Mouse (Mus musculus) liver, adult (tissue): ENCODE results near the gene Tmem63b.

Source experiments
- GATA4 ChIP-seq: IDR thresholded peaks from 2 replicates; pipeline ENCODE4 v1.6.1; 2014; ENCODE audit warnings: mild to moderate bottlenecking, low read length; ENCODE audit not compliant: insufficient replicate concordance

The Tmem63b gene

DNA sequence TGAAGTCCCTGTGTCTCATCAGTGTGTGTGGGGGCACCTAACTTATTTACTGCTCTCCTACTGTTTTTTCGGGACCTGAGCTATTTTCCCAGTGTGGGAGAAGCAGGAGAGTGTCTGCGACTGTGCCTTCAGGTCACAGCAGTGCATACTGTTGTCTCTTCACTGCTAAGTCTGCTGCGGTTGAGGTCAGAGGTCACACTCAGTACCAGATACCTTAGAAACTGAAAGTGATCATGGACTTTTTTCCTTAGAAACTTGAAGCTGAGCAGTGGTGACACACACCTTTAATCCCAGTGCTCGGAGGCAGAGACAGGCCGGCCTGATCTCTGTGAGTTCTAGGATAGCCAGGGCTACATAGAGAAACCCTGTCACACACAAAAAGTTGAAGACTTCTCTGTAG, 5.5 kb upstream of the Tmem63b start:
- no peak for TF ChIP-seq GATA4

DNA sequence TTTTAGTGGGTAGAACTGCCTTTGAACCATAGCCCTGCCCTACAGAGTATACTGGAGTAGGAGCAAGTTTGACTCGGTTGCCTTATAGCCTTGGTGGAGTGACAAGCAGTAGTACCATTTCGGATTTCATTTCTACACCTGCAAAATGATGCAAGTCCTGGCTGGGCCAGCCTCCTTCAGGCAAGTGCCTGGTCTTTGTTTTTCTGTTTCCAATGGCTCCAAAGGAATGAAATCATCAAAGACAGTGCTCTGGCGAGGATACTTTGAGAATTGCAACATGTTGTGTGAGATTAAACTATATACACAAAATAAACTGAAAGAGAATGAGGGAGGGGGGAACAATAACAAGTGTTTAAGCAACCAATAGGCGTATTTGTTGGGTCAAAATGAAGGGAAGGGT, 3.3 kb upstream of the Tmem63b start:
- TF ChIP-seq GATA4 = no peak

- TF ChIP-seq GATA4 = no peak
These were observed 2.4 kb upstream of the Tmem63b start for GRCm38 (mm10) chr17:45689120-45689519.

- TF ChIP-seq GATA4 = no peak
These were observed 549 bp downstream of the Tmem63b start, which contains the start of gene Mrpl14 for GRCm38 (mm10) chr17:45686093-45686619. TSS of gene Mrpl14 (plus strand) at chr17:45686322.

- no peak for TF ChIP-seq GATA4
These were observed 1.3 kb downstream of the Tmem63b start for GRCm38 (mm10) chr17:45685171-45686092.

DNA sequence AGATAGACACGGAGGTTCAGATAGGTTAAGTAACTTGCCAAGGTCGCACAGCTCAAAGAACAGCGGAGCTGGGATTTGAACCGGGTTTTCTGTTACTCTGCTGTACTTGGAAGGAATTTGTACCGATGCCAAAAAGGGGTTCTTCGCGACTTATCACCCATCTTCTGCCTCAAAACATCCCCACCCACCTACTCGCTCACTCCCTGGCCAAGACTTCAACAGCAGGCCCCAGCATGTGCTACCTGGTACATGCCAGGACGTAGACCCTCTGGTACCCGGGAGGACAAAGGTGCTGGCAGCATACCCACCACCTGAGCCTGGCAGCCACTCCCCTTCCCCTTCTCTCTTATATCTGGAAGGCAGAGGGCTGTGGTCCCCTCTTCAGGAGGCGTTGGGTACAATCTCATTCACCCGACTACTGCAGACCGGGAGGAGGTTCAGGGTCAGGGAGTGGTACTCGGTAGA, 2.0 kb downstream of the Tmem63b start:
- no peak for TF ChIP-seq GATA4

DNA sequence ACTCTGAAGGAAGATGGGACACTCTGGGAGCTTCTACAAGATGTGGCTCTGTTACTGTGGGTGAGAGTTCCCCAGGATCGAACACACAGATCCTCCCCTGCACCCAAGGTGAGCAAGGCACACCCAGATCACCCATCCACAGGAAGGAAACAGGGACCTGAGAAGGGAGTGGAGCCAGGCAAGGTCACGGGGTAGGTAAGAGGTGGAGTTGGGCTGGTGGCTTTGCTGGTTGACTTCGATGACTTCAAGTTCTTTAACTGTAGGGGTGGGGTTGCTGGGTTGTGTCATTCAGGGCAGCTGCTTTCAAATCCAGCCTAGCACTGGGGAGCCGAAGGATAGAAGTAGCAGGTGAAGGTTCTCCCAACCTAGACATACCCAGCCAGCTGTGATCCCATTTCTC, 3.9 kb downstream of the Tmem63b start:
- TF ChIP-seq GATA4 = no peak

DNA sequence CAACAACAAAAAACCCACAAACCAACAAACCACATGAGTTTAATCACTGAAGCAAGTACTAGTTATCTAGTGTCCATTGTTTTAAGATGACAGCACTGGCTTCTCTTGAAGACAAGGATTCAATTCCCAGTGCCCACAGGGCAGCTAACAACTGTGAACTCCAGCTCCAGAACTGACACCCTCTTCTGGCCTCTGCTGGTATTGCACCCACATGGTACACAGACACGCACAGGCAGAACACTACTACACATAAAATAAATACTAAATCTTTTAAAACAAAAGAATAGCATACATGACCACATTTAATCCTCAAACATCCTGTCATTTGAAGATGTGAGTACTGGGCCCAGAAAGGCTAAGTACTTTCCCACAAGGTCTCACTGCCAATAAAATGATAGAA, 5.1 kb downstream of the Tmem63b start:
- no peak for TF ChIP-seq GATA4

DNA sequence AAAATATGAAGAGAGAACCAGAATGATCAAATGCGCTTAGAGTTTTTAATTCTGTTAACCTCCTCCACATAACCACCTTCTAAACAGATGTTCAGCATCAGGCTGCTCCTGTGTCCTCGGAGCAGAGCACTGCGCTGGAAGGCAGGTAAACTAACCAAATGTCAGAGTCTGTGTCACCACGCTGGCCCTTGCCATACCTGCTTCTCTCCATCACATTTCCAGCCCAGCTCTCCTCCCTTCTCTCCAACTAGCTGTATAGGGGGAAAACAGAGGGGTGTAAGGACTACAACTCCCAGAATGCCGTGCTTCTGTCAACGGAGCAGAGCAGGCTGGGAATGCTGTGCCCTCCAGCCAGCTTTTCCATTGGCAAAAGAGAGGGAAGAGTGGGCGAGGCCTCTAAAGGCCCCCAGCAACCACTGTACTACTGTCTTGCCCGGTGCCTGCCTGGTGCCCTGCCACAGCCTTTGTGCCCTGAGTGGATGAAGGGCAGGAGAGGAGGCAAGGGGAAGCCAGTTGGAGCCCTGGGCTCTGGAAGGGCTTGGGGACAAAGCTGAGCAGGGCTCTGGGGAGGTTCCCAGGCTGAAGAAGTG, 6.2 kb downstream of the Tmem63b start:
- no peak for TF ChIP-seq GATA4

DNA sequence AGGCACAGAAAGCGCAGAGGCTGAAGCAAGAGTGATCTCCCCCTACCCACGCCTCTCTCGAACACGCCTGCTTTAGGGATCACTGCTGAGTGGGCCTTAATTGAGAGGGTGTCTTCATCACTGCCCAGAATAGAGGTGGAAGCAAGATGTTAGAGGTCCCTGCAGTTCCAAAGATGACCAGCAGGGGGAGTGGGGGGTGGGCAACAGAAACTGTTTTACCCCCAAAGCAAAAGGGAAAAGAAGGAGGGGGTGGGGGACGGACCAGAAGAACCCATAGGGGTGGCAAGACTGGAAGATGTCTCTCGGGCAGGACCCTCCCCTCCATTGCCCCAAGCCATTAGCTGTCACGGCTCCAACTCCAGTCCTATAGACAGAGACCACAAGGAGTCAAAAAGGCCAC, 8.6 kb downstream of the Tmem63b start:
- TF ChIP-seq GATA4 = no peak

- TF ChIP-seq GATA4 = no peak
These were observed 14.1 kb downstream of the Tmem63b start for GRCm38 (mm10) chr17:45672598-45672997.

DNA sequence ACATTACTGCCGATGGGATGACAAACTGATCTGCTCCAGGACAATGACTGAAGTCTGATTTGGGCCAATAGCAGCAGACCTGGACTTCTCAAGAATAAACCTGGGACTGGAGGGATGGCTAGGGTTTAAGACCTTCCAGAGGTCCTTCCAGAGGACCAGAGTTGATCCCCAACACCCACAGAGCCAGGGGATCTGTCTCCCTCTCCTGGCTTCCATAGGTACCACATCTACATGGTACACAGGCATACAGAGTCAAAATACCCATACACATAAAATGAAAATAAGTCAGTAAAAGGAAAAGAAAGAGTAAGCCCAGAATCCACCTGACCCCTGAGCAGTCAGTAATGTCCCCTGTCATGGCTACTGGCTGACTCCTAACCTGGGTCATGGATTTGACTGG, 14.9 kb downstream of the Tmem63b start:
- TF ChIP-seq GATA4 = no peak

- TF ChIP-seq GATA4 = no peak
These were observed 18.7 kb downstream of the Tmem63b start for GRCm38 (mm10) chr17:45667986-45668385.

DNA sequence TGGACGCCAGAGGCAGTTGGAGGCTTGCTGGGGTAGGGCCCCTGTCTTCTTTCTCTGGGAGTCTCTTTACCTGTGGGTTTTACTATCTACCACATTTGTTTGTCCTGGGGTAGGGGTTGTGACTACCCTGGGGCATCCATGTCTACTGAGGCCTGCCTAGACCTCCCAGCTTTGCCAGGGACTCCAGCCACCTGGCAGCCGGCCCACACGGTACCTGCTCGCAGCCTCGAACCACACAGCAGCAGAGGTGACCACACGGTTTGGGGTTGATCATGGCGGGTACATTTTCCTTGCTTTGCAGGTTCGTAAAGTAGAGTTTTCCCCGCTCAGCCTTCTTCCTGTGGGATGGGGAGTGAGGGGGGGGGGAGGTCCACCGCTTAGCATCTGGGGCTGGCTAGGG, 19.2 kb downstream of the Tmem63b start:
- no peak for TF ChIP-seq GATA4

GRCm38 (mm10) chr17:45666091-45666490, 20.6 kb downstream of the Tmem63b start:
- no peak for TF ChIP-seq GATA4

- no peak for TF ChIP-seq GATA4
These were observed 22.1 kb downstream of the Tmem63b start for GRCm38 (mm10) chr17:45664608-45665007.

- no peak for TF ChIP-seq GATA4
These were observed 23.4 kb downstream of the Tmem63b start for GRCm38 (mm10) chr17:45663106-45663919.
